Mouse (Mus musculus) adrenal gland, adult 18-20 months (tissue): ENCODE measurements around the gene Cgnl1. TPM values are rescaled to one million over a fixed set of nuclear protein-coding genes. Genes with fewer than 3 reads are reported as not detected.

ENCODE experiments used
- DNase-seq, 2 experiments: peaks; one replicate each; pipeline ENCODE4 v3.0.0; 2021 to 2022; ENCODE audit warnings: low spot score in 2 of 2
- long read RNA-seq, 2 experiments: library from polyadenylated mRNA; stranded (forward); transcript quantifications; one replicate each; pipeline ENCODE4 v2.0.0; 2021
- total RNA-seq, 2 experiments: library from RNA; stranded (reverse); gene quantifications; 1 replicate in 1 of 2; 2 replicates in 1 of 2; pipeline ENCODE4 v1.2.3; 2021

Gene Cgnl1
- total RNA-seq, result 100 to 1,000 TPM in 1 of 2 experiments, 10 to 100 TPM in 1; 92.4 to 105 TPM
- long read RNA-seq, experiment 1, full-length matches to known transcripts, result 14 of 38 reads
- long read RNA-seq, experiment 1, partial matches to known transcripts, result 22 of 38 reads
- long read RNA-seq, experiment 1, other reads (novel, unspliced or antisense), result 2 of 38 reads
- long read RNA-seq, experiment 2, full-length matches to known transcripts, result 5 of 81 reads
- long read RNA-seq, experiment 2, partial matches to known transcripts, result 58 of 81 reads
- long read RNA-seq, experiment 2, other reads (novel, unspliced or antisense), result 18 of 81 reads

- DNase-seq, result peak; percentile 74 to 77
Observed at GRCm38 (mm10) chr9:71770991-71771767, at the start of gene Cgnl1. Gene Cgnl1 (minus strand): TSS chr9:71771602.

DNA sequence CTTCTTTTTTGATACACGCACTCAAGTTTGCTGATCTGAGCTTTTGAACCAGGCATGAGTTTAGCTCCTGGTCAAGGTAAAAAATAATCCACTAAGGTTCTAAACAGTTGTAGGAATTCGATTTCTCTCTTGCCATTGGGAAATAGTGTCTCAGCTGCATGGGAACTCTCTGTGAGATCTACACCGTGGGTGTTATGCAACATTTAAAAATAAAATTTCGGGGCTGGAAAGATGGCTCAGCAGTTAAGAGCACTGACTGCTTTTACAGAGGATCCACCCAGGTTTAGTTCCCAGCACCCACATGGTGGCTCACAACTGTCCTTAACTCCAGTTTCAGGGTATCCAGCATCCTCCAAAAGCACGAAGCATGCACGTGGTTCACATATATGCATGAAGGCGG, 47.1 kb upstream of the Cgnl1 start:
- no peak for DNase-seq

DNA sequence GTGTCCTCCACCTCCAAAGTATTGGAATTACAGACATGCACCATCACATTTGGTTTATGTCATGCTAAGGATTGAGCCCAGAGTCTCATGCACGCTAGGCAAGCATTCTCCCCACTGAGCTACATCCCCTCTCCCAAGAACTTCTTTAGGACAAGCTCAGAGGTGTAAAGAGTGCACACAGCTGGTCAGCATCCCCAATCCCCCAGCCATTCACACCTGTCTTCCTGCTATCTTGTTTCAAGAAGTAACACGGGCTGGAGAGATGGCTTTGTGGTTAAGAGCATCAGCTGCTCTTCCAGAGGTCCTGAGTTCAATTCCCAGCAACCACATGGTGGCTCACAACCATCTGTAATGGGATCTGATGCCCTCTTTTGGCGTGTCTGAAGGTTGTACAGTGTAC, 44.7 kb upstream of the Cgnl1 start:
- no peak for DNase-seq

DNA sequence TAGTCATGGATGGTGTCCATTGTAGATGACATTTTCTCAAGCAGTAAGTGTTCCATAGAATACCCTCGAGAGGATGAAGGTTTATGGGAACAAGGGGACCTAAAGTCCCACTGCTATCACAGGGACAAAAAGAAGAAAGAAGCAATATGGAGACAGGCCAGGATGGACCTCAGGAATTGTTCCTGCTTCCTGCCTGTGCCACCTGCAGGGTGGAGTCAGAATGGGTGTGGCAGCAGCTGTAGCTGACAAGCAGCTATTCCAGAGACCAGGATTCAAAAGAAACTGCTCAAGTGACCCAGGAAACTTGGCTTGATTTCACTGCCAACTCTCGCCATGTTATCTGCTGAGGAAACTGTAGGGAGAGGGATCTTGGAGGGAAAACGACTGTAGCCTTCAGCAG, 42.2 kb upstream of the Cgnl1 start:
- DNase-seq, result no peak

DNA sequence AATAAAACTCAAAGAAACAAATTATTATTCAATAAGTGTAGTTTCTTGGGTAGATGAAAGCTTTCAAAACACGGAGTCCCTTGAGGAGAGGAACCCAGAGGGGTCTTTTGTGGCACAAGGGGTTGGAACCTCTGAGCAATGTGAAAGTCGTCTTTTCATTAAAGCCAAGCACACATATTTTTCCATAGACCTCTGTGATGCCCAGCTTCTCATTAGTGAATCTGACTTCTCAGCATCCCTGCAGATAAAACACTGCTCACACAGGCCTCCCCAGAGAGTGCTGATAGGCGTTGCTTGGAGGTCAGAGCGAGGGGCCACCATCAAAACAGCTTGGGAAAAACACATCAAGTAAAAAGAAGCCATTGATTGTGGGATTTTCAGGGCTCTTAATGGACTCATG, 41.5 kb upstream of the Cgnl1 start:
- no peak for DNase-seq

- DNase-seq, result no peak
Observed at GRCm38 (mm10) chr9:71812402-71812801, 41.0 kb upstream of the Cgnl1 start.

- DNase-seq, result no peak
Observed at GRCm38 (mm10) chr9:71811404-71811803, 40.0 kb upstream of the Cgnl1 start.

GRCm38 (mm10) chr9:71810723-71811122, 39.3 kb upstream of the Cgnl1 start:
- DNase-seq, result no peak

GRCm38 (mm10) chr9:71808640-71809254, 37.3 kb upstream of the Cgnl1 start:
- no peak for DNase-seq

DNA sequence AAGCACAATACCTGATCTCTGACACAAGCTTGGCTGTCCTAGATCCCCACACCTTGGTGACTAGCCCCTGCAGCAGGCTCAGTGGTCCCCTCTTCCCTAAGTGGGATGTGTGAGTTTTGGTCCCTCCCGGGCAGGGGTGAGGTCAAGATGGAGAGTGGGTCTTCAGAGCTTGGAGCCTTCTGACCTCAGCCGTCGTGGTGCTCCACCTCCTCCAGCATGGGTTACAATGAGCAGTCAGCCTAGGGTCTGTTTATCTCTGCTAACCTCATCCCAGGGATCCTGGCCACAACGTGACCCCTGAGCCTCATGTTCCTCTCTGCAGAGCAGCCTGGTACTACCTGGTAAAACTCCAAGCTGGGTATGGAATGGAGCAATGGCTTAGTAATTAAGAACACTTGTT, 36.4 kb upstream of the Cgnl1 start:
- no peak for DNase-seq

DNA sequence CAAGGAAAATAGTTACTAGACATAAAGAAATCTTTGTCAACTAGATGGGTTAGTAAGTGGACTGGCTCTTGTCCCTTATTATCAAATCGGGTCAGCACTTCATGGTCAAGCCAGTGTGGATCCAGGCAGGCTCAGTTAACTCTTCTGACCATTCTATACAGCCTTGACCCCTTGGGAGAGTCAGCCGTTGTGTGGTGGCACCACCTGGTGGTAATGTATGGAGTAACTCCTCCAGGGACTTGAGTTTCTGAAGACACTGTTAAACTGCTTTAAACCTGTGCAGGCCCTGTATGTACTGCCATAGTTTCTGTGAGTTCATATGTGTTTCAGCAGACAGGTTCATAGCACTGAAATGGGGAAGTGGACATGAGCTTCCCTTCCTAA, 35.0 kb upstream of the Cgnl1 start:
- DNase-seq, result peak; percentile 77 to 84

DNA sequence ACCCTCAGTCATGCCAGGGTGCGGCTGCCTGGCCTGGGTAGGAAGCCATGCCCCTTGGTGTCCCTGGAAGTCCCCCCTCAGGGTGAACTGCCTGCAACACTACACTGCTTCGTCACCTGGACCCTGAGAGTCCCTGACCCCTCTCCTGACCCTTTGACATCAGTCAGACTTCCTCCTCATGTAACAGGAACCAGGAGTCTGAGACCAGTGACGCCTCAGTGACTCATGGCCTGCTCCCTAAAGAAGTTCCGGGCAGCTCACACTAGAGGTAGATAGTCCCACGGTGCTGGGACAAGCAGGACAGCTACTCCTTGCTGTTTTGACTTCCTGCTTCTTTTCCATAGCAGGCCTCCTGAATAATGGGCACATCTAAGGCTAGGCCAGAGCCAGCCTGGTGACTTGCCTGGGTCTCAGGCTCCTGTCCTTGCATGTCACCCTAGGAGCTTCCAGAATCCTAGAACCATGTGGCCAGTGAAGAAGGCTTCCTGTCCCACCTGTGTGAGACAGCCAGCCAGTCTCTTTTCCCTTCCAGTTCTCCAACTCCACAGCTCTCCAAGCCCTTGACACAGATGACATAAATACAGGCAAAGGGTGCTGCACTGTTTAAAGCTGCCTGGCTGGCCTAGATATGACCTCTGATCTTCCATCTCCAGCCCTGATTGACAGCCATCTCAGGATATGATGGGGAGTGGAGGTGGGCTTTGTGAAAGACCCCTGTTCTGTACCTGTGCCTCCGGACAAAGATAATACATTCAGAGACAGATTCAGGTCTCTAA, 34.4 kb upstream of the Cgnl1 start:
- no peak for DNase-seq

DNA sequence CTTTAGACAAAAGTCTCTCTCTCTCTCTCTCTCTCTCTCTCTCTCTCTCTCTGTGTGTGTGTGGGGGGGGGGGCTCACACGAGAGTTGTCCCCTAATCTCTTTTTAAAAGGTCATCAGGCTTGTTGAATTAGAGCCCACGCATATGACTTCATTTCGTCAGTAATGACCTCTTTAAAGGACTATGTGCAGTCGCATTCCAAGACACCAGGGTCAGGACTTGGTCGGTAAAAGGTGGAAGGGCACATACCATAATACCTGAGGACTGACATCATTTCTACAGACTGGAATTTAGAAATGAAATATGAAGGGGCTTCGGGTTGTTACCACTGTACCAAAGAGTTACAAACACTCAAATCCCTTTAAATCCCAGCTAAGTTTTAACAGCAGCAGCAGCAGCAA, 32.7 kb upstream of the Cgnl1 start:
- no peak for DNase-seq

GRCm38 (mm10) chr9:71803281-71803680, 31.9 kb upstream of the Cgnl1 start:
- no peak for DNase-seq

DNA sequence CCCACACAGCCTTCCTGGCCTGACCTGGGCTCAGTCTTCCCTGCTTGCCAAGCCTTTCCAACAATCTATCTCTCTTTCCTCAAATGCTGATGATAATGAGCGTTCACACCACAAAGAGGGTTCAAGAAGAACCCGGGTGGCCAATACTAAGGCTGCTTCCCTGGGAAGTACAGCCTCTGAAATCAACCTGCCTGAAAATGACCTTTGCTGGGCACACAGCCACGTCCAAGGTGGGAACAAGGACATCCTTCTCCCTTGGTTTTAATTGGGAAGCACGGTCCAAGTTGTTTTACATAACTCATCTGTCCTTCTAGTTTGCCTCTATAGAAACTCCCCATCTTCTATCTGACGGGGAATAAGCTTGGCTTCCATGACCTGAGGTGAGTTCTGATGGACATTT, 28.2 kb upstream of the Cgnl1 start:
- no peak for DNase-seq

DNA sequence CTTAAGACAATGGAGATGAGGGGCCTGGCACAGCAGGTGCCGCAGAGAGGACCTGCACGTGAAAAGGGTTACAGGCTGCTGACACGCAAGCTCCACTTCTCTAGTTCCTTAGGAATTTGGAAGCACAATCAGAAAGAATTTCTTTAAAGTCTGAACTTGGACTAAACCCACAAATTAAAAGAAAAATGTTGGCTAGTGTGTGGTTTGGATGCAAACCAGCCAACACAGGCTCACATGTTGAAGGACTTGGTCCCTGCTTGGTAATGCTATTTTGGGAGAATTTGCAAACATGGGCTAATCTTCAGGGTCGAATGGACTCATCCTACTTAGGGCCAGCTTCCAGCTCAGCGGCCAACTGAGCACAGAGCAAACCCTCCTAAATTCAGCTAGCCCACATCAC, 26.8 kb upstream of the Cgnl1 start:
- no peak for DNase-seq

DNA sequence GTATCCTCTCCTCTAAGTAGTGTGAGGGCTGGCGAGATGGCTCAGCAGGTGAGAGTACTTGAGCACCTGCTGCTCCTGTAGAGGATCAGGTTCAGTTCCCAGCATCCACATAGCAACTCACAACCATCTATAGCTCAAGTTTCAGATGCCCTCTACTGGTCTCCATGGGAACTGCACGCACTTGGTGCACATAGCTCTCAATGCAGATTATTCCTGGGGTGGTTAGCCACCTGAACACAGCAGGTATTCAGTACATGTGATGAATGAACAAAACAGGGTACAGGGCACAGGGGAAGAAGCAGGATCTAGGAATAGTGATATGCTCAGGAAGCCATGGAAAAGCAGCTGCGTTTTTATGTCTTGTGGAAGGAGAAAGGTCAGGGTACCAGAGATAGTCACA, 6.0 kb upstream of the Cgnl1 start:
- DNase-seq, result no peak

GRCm38 (mm10) chr9:71776337-71776736, 4.9 kb upstream of the Cgnl1 start:
- DNase-seq, result no peak

- DNase-seq, result no peak
Observed at GRCm38 (mm10) chr9:71773563-71773962, 2.2 kb upstream of the Cgnl1 start.

DNA sequence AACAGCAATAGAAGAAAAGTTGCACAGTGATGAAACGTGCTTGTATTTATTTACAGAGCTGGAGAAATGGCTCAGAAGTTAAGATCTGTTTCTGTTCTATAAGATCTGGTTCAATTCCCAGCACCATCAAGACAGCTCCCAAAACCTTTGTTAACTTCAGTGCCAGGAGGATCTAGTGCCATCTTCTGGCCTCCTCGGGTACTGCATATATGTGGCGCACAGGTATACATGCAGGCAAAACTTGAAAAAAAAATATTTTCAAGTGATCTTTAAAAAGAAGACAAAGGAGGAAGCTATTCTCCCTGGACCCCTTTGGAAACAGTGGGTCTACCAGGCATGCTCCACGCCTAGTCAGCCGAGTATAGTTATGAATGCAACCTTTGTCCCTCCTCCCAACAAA, 936 bp upstream of the Cgnl1 start:
- DNase-seq, result peak in 1 of 2 experiments; percentile 63

GRCm38 (mm10) chr9:71770484-71770883, 918 bp downstream of the Cgnl1 start:
- DNase-seq, result no peak

DNA sequence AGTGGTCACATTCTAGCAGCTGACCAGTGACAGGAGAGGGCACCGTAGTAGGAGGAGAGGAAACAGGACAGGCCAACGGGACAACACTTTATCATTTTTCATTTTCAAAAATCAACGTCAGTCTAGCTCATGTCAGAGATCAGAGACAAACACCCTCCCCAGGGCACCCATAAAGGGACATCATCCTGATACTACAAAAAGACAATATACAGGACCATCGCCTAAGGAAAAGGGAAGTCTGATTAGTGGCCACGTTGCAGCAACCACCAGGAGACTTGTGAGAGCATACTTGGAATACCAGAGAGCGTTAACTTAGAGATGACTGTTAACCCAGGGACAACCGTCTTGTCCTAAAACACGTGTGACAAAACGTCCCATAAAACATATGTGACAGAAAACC, 1.7 kb downstream of the Cgnl1 start:
- no peak for DNase-seq
